Mouse (Mus musculus) bone marrow, adult 2 months (tissue): ENCODE measurements around the gene Atp6v0d1. TPM values are rescaled to one million over a fixed set of nuclear protein-coding genes. Genes with fewer than 3 reads are reported as not detected.

Experiments used
- H3K27ac ChIP-seq: fragments of 200-500 bp; 2 replicates; pipeline ENCODE4 v1.5.1; 2012; ENCODE audit warnings: low read depth, mild to moderate bottlenecking, control low read depth, inconsistent platforms, low read length; ENCODE audit not compliant: control insufficient read depth, poor library complexity, insufficient read depth
- H3K4me1 ChIP-seq: fragments of 200-500 bp; 2 replicates; pipeline ENCODE4 v1.6.1; 2011; ENCODE audit warnings: low read length; ENCODE audit not compliant: control insufficient read depth, insufficient read depth
- H3K4me3 ChIP-seq: fragments of 200-500 bp; replicated peaks from 2 replicates; pipeline ENCODE3; 2011; ENCODE audit warnings: mild to moderate bottlenecking, low read depth, low read length, control low read depth; ENCODE audit not compliant: control insufficient read depth
- CTCF ChIP-seq: fragments of 200-500 bp; IDR thresholded peaks from 2 replicates; pipeline ENCODE4 v1.5.1; 2011; ENCODE audit warnings: low read length, control low read depth; ENCODE audit not compliant: control insufficient read depth, insufficient read depth
- POLR2A ChIP-seq: fragments of 200-500 bp; IDR thresholded peaks from 2 replicates; pipeline ENCODE4 v1.6.1; 2011; ENCODE audit warnings: low read depth, mild to moderate bottlenecking, control low read depth, low read length, borderline replicate concordance; ENCODE audit not compliant: control insufficient read depth
- WGBS: fragments of 180-500 bp; shearing (Covaris S2); methylation state at CpG from one replicate; pipeline ENCODE4 v1.1.7; 2018; 5-methylcytosine and 5-hydroxymethylcytosine counted together
- polyA plus RNA-seq: library from polyadenylated mRNA; stranded (reverse); fragments of >200 nt; gene quantifications from 2 replicates; pipeline ENCODE4 v1.2.4, GENCODE M21; 2011; ENCODE audit warnings: low replicate concordance; ENCODE audit not compliant: missing spikeins, insufficient read depth, insufficient read length

The Atp6v0d1 gene
- polyA plus RNA-seq, 1 experiment, result 58.3 TPM

DNA sequence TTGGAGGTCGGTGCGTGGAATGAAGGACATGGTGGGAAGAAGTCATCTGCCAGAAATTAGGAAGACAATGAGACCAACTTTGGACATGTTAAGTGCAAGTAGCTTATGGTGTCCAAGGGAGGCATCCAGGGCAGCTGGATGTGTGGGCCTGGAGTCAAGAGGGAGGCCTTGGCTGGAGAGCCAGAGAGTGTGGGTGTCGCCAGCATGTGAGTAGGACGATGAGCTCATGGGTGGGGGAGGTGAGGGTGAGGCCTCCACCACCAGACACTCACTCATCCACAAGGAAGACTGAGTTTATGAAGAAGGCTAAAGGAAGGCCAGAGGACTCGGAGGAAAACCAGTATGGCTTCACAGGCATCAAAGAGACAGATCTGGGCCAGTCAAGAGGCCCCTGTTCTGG, 51.2 kb downstream of the Atp6v0d1 start:
- 85% methylated on average over 5 of the region's 5 CpGs for WGBS
- Histone ChIP-seq H3K4me1 (peaks cover 3% of the 10 kb centered on the region), H3K27ac (no peak overlapping the region), H3K4me3 (no peak overlapping the region)
- TF ChIP-seq CTCF (no peak), POLR2A (no peak)

DNA sequence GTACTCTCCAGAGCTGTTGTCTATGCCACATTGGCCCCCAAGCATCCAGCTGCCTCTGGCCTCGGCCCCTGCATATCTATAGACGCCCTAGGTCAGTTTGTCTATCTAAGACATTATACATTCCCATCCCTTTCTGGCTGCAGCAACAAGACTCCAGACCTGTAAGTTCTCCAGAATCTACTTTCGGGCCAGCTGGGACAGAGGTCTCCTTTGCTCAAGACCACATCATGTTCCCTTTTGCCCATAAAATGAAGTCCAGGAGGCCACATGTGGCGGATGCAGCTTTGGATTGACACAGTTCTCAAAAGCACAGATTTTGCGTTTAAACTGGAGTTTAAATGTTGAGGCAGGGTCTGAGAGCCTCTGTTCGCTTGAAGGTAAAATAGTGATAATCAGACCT, 51.7 kb downstream of the Atp6v0d1 start:
- no peak overlapping the region for H3K27ac ChIP-seq
- H3K4me1 ChIP-seq, result peaks cover 3% of the 10 kb centered on the region
- TF ChIP-seq CTCF (no peak), POLR2A (no peak)
- WGBS, result 80% methylated on average over 6 of the region's 6 CpGs
- H3K4me3 ChIP-seq, result no peak overlapping the region

DNA sequence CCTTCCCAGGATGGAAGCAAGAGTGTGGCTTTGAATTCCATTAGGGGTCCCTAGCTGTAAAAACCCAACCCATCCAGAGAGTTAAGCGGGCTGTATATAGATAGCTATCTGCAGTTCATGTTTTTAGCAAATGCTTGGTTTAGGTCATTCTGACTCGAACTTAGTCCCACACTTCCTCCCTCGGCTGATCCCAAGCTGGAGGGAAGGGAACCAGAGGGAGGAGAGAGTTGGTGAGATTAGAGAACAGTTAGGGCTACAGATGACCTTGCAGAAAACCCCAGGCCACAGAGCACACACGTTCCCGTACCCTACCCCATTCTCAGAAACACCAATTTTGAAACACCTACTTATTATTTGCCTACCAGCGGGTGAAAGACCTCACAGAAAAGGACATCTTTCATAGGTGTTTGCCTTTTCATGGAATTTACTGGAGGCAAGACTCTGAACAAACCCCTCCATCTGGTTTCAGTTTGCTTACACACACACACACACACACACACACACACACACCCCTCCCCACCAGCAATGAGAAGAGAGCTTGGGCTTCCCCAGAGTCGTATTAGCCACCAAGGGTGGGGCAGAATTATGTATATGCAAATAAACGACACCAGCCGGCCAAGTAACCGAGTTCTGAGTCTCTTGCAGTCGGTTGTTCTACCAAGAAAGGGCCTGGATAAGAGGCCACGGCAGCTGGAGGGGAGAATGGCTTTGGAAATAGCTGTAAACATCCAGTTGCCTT, 55.7 kb downstream of the Atp6v0d1 start:
- H3K27ac ChIP-seq, result no peak overlapping the region
- no peaks in the 10 kb centered on the region for H3K4me1 ChIP-seq
- TF ChIP-seq CTCF (no peak), POLR2A (no peak)
- WGBS, result 30% methylated on average over 12 of the region's 12 CpGs
- H3K4me3 ChIP-seq, result no peak overlapping the region

DNA sequence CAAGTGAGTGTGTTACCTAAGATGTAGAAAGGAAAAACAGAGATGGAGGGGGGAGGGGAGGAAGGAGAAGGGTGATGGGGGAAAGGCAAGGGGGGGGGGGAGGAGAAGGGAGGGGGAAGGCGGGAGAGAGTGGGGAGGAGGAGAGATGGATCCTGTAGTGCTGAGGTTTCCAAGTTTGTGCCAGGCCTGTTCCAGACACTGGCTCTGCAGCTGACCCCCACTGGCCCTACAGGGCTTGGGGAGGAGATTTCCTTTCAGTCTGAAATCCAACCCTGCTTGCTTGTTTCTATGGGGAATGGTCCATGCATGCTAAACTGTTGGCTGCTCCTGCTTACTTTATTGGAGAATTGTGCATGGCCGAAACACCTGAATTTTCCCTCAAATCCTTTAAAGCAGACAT, 57.1 kb downstream of the Atp6v0d1 start:
- Histone ChIP-seq H3K4me3 (no peak overlapping the region), H3K4me1 (no peaks in the 10 kb centered on the region), H3K27ac (no peak overlapping the region)
- TF ChIP-seq POLR2A (no peak), CTCF (no peak)
- WGBS, result 84% methylated on average over 2 of the region's 2 CpGs

DNA sequence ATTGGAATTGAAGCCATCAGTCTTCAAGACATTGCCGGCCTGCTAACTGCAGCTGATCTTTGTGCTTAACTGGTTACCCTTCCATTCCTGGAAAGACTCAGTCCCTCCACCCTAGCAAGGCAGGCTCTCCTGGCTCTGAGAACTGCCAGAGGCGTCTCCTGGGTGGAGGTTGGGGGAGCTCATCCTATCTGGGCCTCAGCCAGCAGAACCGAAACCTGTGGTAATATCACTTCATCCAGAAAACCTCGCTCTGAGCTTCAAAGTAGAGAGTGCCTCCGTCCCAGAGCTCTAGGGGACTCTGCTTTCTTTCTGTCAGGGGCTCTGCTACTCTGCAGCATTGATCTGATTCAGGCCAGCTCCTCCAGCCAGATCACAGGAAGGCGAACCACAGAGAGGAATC, 58.9 kb downstream of the Atp6v0d1 start:
- Histone ChIP-seq H3K4me1 (no peaks in the 10 kb centered on the region), H3K27ac (no peak overlapping the region), H3K4me3 (no peak overlapping the region)
- WGBS, result 43% methylated on average over 6 of the region's 6 CpGs
- TF ChIP-seq POLR2A (no peak), CTCF (no peak)

DNA sequence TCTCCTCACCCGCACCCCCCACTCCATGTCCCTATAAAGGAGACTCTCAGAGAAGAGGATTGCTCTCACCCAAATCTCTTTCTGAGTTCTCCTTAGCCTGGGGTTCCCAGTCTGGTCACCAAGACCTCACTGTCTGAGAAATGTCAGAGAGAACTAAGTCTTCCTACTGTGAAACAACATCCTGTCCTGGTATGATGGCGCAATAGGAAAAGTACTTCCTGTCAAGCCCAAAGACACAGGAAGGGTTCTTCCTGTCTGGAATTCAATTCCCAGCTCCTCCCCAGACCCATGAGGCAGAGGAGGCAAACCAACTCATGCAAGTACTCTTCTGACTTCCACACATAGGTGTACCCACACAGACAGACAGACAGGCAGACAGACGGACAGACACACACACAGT, 61.2 kb downstream of the Atp6v0d1 start:
- no peak for TF ChIP-seq CTCF
- TF ChIP-seq POLR2A, result no peak
- 69% methylated on average over 3 of the region's 3 CpGs for WGBS
- Histone ChIP-seq H3K4me1 (no peaks in the 10 kb centered on the region), H3K27ac (no peak overlapping the region), H3K4me3 (no peak overlapping the region)

DNA sequence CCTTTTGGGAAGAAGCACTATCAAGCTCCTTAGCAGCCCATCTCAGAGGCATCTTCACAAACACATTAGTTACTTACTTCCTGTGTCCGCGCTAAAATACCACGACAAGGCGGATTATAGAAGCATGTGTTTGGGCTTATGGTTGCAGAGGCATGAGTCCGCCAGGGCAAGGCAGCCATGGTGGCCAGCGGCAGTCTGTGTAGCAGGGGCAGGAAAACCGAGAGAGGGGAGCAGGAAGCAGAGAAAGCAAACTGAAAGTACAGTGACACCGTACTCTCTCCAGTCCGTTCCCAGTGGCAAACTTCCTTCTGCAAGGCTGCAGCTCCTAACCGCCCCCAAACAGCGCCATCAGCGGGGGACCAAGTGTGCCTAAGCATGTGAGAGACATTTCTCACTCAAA, 66.1 kb downstream of the Atp6v0d1 start:
- H3K27ac ChIP-seq, result no peak overlapping the region
- 44% methylated on average over 12 of the region's 12 CpGs for WGBS
- TF ChIP-seq POLR2A, result no peak
- TF ChIP-seq CTCF, result no peak
- peak overlapping the region; percentile 50 for H3K4me3 ChIP-seq
- H3K4me1 ChIP-seq, result no peaks in the 10 kb centered on the region; the same call in 1 of the 2 replicates

DNA sequence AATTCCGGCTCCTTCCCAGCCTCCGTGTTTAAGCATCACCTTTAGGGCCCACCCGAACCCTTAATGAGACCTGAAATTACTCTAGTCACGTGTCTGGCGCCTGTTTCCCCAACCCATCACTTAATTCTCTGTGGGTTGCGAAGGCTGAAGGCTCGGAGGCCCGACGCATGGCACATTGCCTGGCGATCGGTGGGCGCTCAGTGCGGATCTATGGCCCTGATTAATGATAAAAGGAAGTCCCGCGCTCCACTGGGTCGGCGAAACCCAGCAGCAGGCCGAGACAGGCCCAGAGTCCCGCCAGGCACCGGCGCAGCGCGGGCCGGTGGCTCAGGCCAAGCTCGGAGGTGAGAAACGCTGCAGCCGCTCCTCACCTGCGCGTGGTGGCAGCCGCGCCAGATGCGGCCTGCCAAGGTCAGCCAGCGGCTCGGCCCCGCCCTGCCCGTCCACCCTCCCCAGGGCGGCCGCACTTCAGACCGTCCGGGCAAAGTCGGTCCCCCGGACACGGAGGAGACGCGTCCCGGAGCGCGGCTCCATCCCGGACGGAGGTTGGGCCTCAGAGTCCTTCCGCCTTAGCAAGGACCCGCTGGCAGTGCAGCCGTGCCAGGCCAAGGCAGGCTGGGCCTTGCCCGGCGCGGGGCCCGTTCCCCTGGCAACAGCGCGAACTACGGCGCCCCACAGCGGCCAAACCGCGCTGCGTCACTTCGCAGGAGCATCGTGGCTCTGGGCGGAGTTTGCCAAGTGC, 69.2 kb downstream of the Atp6v0d1 start, which contains the start of gene Zdhhc1:
Zdhhc1 (minus strand) TSS at position 464 of the 742 bp plus-strand sequence.
- Histone ChIP-seq H3K4me3 (peak within 1 kb of the TSS; percentile 83), H3K27ac (peak within 1 kb of the TSS; percentile 33; the same call in 1 of the 2 replicates), H3K4me1 (no peaks in the 10 kb centered on the region; the same call in 1 of the 2 replicates)
- under 1% methylated on average over 68 of the region's 68 CpGs for WGBS
- TF ChIP-seq CTCF (peak; percentile 65), POLR2A (peak; percentile 47; the same call in 1 of the 2 replicates)
